Mouse (Mus musculus) retina, embryonic 14.5 days (tissue): ENCODE measurements at regions not wholly inside any gene's neighbourhood (a gene's known extent, or its start where the extent isn't known, plus 50 kb on each side); places are given as distances from the start of the nearest gene placed in this dataset.

Experiments used
- DNase-seq: peaks from one replicate; pipeline ENCODE4 v3.0.0-alpha.2; 2015; ENCODE audit warnings: low spot score

GRCm38 (mm10) chr9:60998086-60998785 lies 203.9 kb downstream of the Uaca start:
- DNase-seq, result peak; percentile 41

DNA sequence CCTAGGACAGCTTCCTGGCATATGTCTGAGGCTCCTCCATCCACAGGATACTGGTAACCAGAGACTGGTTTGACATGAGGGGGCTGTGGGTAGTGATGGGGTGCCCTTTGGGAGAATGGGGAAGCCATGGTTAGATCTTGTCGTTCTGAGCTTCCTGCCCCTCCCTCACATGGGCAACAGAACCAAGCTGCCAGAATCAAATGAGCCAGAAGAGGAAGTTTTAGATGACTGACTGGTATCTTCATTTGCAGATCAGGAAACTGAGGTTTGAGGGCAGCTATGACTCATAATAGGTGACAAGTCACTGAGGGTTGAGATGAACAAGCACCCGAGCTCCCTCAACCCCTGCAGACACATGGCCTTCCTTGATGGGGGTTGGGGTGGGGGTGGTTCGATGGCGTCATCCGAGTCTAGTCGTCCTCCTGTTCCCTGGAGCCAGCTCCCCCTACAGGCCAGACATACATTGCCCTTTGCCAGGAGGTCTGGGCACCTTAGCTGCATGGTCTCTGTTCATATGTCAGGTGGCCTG lies 204.7 kb downstream of the Uaca start:
- no peak for DNase-seq

- no peak for DNase-seq
These were observed 205.9 kb downstream of the Uaca start for GRCm38 (mm10) chr9:61000232-61000631.

DNA sequence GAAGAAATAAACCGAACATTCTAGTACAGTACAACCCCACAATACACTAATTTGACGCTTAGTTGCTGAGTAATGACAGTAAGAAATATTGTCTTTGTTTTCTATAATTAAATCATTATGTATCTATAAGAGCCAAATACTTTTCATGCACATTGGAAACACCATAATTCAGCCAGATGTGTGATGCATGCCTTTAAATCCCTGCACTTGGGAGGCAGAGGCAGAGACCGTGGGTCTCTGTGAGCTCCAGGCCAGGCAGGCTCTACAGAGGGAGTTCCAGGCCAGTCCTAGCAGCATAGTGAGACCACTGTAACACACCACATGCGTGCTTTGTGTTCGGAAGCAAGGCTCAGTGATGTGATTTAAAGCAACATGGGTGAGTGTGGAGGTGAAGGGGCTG lies 208.2 kb downstream of the Uaca start:
- no peak for DNase-seq

DNA sequence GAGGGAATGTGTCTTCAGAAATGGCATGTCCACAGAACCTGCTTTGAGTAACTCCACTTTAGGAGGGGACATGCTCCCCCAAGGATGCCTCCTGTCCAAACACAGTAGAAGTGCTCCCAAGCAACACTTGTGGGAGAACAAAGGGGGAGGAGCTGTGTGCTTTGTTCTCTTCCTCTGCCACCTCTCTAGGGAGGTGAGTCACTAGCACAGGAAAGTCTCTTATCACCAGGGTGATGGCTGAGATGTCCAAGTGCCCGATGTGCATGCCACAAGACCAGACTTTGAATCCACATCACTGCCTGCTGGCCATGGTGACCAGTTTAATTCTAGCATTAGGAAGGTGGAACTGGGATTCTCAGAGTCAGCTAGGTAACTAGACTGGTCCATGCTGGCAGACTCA lies 214.1 kb downstream of the Uaca start:
- DNase-seq, result no peak

GRCm38 (mm10) chr9:61011066-61011465 lies 216.7 kb downstream of the Uaca start:
- DNase-seq, result no peak

- no peak for DNase-seq
These were observed 218.6 kb downstream of the Uaca start for GRCm38 (mm10) chr9:61012771-61013540.

DNA sequence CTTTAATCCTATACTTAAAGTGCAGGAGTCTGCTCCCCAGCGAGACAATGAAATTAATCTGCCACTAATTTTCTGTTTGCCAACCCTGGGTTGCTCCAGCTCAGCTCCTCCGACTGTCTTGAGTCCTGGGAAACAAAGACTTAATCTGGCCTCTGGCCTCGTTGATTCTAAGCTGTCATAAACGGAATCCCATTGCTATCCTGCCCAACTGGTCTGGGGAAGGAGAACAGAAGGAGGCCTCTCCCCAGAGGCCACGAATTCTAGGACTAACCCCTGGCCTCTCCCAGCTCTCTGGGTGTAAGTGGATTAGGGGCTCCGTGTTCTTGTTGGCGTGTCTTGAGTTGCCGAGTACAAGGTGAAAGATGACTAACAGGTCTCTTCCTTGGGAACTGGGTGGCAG lies 219.8 kb downstream of the Uaca start:
- no peak for DNase-seq

- DNase-seq, result no peak
These were observed 221.1 kb downstream of the Uaca start for GRCm38 (mm10) chr9:61015374-61015890.

GRCm38 (mm10) chr9:61016673-61017072 lies 222.3 kb downstream of the Uaca start:
- peak; percentile 58 for DNase-seq

GRCm38 (mm10) chr9:61019938-61020337 lies 225.6 kb downstream of the Uaca start:
- no peak for DNase-seq

GRCm38 (mm10) chr9:61021810-61022209 lies 227.5 kb downstream of the Uaca start:
- DNase-seq, result no peak

- DNase-seq, result no peak
These were observed 228.2 kb downstream of the Uaca start for GRCm38 (mm10) chr9:61022371-61023026.

DNA sequence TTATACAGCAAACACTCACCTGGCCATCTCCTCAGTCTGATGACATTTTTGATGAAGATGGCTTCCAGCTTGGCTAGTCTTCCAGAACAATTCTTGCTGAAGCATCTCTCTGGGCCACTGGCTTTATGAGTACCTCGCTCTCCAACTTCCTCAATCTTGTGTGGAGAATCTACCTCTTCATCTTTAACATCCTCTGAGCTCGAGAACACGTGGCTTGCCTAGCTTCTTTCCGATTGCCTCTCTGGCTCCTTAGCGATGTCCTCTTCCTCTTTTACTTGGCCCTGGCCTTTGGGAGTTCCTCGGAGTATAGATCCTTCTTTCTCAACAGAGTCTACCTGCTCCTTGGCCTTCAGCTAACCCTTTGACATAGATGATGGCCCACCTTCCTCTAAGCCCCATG lies 231.0 kb downstream of the Uaca start:
- DNase-seq, result no peak

DNA sequence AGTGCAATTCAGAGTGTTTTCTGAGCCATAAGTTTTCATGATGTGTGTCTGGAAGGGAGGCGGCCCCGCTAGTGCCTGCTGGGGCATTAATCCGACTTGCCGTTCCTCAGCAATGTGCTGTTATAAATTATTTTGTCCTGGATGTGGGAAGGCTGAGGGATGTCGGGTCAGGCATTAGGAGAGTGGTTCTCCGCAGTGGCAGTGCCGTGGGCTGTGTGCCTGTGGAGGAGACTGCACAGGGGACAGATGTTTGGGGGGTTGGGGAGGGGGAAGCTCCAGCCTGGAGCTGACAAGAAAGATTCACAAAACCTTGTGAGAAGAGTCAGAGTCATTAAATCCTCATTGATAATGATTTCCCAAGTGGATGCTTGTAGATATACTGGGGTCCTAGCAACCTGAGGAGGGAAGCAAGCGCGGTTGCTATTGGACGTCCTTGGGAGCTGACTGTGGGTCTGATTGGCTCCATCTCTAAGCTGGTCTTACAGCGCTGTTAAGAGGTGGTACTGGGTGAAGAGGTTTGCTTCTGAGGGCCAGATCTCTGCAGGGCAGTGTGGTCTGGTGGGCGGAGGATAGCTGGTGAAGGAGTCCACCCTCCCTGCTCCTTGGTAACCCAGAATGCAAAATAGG lies 234.5 kb downstream of the Uaca start:
- no peak for DNase-seq

DNA sequence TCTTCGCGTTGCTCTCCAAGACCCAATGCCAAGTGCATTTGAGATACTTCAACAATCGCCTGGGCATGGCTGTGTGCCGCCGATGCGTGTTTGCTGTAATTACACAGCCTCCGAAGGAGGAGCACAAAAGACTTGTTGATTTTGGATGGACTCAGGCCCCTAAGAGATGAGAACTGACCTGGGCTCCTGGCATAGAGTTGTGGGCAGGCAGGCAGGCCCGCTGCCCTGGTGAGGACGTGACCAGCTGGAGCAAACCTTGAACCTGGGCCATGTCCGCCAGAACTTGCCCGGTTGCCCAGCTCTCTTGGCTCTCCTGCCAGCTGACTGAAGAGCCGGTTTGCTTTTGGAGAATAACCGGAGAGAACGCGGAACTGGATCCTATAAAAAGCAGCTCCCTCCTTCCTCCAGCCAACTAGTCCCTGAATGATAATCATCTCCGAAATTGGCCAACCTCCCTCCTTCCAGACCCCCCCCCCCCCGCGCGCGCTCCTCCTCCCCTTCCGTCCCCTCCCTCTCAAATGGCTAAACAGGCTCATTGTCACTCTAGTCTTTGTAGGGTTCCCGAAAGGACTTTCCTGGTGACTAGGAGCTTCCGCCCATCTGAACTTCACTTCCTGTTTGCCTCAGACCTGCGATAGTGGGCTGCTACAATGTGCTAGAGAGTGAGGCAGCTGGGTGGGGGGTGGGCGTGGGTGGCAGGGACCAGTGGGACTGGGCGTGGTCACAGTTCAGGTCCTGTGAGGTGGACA lies 237.5 kb downstream of the Uaca start:
- no peak for DNase-seq

DNA sequence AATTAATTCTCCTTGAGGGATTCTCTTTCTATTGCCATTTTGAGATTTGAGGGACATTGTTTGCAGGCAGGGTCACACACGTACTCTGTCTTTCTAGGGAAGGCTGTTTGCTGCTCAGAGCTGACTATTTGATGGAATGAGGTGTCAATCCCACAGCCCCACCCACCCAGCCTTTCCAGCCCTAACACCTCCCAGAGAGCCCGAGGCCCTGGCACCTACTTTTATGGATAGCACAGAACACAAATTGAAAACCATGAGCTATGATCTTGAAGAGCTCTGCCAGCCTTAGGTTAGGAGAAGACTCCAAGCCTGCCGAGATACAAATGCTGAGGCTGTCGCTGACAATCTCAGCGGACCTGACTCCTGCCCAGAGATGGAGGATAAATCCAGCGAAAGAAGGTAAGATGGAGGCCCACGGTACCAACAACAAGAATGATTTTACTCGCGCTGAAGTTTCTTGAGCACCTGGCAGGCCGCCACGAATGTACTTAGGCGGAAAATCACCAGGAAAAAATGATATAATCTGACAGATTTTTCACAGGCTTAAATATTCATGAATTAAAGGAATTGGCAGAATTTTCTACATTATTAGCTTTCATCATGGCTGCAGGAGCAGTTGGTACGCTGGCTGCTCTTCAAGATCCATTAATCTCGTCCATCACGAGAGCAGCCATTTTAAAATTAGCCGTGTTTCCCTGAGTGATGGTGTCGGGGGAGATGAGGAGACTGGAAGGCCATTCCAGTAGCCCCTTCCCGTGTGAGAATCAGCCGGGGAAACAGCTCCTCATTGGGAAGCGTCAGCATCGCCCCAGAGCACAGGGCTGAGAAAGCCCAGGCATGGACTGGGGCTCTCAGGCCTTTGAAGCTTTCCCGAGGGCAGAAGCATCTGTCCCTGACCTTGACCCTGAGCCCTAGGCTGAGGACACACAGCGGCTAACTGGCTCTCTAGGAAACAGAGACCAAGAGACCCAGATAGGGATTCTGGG lies 238.4 kb downstream of the Uaca start:
- no peak for DNase-seq

DNA sequence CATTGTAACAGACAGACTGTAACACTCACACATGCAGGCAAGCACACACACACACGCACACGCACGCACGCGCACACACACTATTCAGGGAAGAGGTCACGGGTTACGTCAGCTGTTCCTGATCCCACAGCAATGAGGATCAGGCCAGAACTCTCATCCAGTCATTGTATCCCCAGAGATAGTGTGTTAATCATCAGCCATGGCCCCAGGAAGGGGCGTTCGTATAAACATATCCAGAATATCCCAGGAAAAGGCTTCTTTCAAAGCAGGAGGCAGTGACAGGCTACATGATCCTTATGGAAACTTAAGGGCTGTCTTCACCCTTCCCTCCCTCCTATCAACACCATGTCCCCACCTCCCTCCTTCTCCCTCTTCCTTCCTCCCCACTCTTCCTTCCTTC lies 239.3 kb downstream of the Uaca start:
- no peak for DNase-seq

DNA sequence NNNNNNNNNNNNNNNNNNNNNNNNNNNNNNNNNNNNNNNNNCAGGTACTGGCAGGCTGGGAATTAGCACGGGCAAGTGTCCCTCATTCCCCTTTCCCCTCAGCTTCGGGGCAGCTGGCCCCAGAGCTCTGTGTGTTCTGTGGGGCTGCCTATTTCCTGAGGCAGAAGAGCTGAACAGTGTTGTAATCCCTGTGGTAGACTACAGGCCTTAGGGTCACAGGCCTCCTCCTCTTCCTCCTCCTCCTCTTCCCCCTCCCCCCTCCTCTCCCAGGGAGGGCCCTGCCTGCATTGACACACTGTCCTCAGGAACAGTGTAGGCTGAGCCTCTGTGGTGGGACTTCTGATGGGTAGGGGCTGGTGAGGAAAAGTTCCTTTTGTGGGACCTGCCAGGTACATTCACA lies 247.7 kb downstream of the Uaca start:
- DNase-seq, result no peak

DNA sequence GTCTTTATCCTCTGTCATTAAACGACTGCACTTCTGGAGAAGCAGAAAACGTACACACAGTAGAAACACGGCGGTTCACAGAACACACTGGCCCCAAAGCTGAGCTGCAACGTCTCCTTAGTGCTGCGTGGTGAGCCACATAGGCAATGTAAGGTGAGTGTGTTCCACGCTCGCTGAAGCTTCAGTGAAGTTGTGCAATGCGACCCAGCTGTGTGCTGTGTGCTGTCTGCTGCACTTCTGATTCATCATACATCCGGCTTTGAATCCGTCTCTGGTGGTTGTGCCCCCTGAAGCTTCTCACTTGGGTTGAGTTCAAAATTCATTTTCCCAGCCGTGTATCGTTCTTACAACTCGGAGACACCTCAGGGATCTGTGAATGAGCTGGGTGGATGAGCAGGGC lies 250.6 kb downstream of the Uaca start:
- no peak for DNase-seq
